Mouse (Mus musculus) limb, embryonic 12.5 days (tissue): ENCODE results near the gene Inafm2. TPM values are rescaled to one million over a fixed set of nuclear protein-coding genes. Genes with fewer than 3 reads are reported as not detected.
A peak's percentile ranks its signal among the peaks of the same experiment; 100 is the strongest.

Source experiments
- ATAC-seq: fragments of 200-750 bp; cut with Nextera tagmentation; 2 replicates; pipeline ENCODE4 v1.8.0; 2017; ENCODE audit warnings: low read depth, moderate TSS enrichment; ENCODE audit not compliant: insufficient number of reproducible peaks, insufficient read depth, low FRiP score, low TSS enrichment
- H3K27ac ChIP-seq: fragments of 300-500 bp; sonication (generic); 2 replicates; pipeline ENCODE4 v1.5.1; 2016; ENCODE audit warnings: mild to moderate bottlenecking, moderate library complexity
- H3K27me3 ChIP-seq: fragments of 300-500 bp; sonication (generic); 2 replicates; pipeline ENCODE4 v1.6.1; 2016; ENCODE audit warnings: mild to moderate bottlenecking, moderate library complexity
- H3K36me3 ChIP-seq: fragments of 300-500 bp; sonication (generic); 2 replicates; pipeline ENCODE4 v1.6.1; 2016; ENCODE audit warnings: mild to moderate bottlenecking, moderate library complexity
- H3K4me1 ChIP-seq: fragments of 300-500 bp; sonication (generic); replicated peaks from 2 replicates; pipeline ENCODE4 v1.6.1; 2016
- H3K4me2 ChIP-seq: fragments of 300-500 bp; sonication (generic); 2 replicates; pipeline ENCODE4 v1.6.1; 2016; ENCODE audit warnings: mild to moderate bottlenecking, moderate library complexity
- H3K4me3 ChIP-seq: fragments of 300-500 bp; sonication (generic); replicated peaks from 2 replicates; pipeline ENCODE4 v1.5.1; 2016; ENCODE audit warnings: mild to moderate bottlenecking
- H3K9ac ChIP-seq: fragments of 300-500 bp; sonication (generic); replicated peaks from 2 replicates; pipeline ENCODE4 v1.6.1; 2016; ENCODE audit warnings: mild to moderate bottlenecking, moderate library complexity
- H3K9me3 ChIP-seq: fragments of 300-500 bp; sonication (generic); 2 replicates; pipeline ENCODE4 v1.6.1; 2016; ENCODE audit warnings: mild to moderate bottlenecking, moderate library complexity
- WGBS: fragments of 180-500 bp; shearing (Covaris S2); methylation state at CpG from one replicate; pipeline ENCODE4 v1.1.7; 2016; 5-methylcytosine and 5-hydroxymethylcytosine counted together
- polyA plus RNA-seq: library from polyadenylated mRNA; unstranded; fragments of >200 nt; fragmentation: Nextera tagmentation; extraction: Ambion mirVana; gene quantifications from 2 replicates; pipeline ENCODE4 v1.2.1, GENCODE M21; 2016

Inafm2 gene
- polyA plus RNA-seq, 1 experiment from 2014 or later, result 21.3 TPM

DNA sequence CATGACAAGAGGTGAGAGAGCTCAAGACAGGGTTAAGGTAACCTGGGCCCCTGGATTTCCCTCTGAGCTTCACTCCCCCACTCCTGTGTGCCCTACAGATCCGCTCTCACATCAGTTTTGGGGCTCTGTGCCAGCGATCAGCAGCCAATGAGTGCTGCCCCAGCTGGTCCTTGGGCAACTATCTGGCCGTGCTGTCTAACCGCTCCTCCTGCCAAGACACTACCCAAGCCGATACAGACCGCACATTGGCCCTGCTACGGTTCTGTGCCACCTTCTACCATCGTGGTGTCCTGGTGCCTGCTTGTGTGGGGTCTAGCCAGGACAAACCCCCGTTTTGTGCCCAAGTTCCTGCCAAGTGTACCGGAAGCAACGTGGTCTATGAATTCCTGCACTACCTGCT, 43.9 kb downstream of the Inafm2 start:
- 89% methylated on average over 11 of the region's 11 CpGs for WGBS
- no peaks in the 10 kb centered on the region for H3K36me3 ChIP-seq
- H3K9ac ChIP-seq, result no peak overlapping the region
- ATAC-seq, result no peak
- no peak overlapping the region for H3K4me2 ChIP-seq
- H3K4me3 ChIP-seq, result no peak overlapping the region
- H3K27me3 ChIP-seq, result peaks cover 43% of the 10 kb centered on the region
- H3K27ac ChIP-seq, result no peak overlapping the region
- peaks cover 6% of the 10 kb centered on the region; the same call in 1 of the 2 replicates for H3K4me1 ChIP-seq
- H3K9me3 ChIP-seq, result no peaks in the 10 kb centered on the region

DNA sequence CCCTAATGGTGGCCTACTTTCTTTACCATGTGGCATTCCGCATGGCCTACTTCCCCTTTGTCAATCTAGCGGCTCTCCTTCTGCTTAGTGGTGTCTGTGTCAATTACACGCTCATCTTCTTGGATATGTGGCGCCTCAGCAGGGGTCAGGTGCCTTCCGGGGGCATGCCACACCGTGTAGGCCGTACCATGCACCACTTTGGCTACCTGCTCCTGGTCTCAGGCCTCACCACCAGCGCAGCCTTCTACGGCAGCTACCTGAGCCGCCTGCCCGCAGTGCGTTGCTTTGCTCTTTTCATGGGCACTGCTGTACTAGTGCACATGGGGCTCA, 44.6 kb downstream of the Inafm2 start:
- Histone ChIP-seq H3K4me2 (peak overlapping the region; percentile 39), H3K4me3 (0 out of 2 replicates have a peak overlapping the region, but pooled peaks have one; percentile 5), H3K27me3 (peaks cover 43% of the 10 kb centered on the region), H3K27ac (no peak overlapping the region), H3K9me3 (no peaks in the 10 kb centered on the region), H3K36me3 (no peaks in the 10 kb centered on the region), H3K4me1 (peaks cover 6% of the 10 kb centered on the region; the same call in 1 of the 2 replicates), H3K9ac (no peak overlapping the region)
- ATAC-seq, result peak; percentile 27; the same call in 1 of the 2 replicates
- WGBS, result 59% methylated on average over 12 of the region's 12 CpGs

DNA sequence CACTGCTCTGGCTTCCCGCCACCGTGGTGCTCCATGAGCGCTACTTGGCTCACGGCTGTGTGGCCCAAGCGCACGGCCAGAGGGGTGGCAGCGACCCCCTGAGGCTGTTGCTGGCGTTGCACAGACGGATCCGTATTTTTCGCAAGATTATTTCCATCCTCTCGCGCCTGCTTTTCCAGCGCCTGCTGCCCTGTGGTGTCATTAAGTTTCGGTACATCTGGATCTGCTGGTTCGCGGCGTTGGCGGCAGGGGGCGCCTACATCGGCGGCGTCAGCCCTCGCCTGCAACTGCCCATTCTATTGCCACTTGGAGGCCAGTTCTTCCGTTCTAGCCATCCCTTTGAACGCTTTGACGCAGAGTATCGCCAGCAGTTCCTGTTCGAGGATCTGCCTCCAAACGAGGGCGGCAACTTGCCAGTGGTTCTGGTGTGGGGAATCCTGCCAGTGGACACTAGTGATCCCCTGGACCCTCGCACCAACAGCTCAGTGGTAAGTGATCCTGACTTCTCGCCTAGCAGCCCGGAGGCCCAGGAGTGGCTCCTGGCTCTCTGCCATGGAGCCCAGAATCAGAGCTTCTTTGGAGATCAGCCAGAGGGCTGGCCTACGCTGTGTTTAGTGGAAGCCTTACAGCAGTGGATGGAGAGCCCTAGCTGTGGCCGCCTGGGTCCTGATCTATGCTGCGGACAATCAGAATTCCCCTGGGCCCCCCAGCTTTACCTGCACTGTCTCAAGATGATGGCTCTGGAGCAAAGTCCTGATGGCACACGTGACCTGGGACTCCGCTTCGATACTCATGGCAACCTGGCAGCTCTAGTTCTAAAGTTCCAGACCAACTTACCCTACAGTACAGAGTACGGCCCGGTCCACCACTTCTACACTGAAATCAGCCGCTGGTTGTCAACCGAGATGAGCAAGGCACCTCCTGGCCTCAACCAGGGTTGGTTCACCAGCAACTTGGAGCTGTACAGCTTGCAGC, 45.3 kb downstream of the Inafm2 start:
- no peaks in the 10 kb centered on the region for H3K9me3 ChIP-seq
- peak; percentile 43 for ATAC-seq
- H3K9ac ChIP-seq, result peak overlapping the region; percentile 27
- H3K27ac ChIP-seq, result no peak overlapping the region
- H3K4me2 ChIP-seq, result peak overlapping the region; percentile 39
- H3K4me1 ChIP-seq, result peaks cover 6% of the 10 kb centered on the region; the same call in 1 of the 2 replicates
- peaks cover 42% of the 10 kb centered on the region for H3K27me3 ChIP-seq
- H3K36me3 ChIP-seq, result no peaks in the 10 kb centered on the region
- WGBS, result 24% methylated on average over 44 of the region's 44 CpGs
- H3K4me3 ChIP-seq, result peak overlapping the region; percentile 5; the same call in 1 of the 2 replicates

DNA sequence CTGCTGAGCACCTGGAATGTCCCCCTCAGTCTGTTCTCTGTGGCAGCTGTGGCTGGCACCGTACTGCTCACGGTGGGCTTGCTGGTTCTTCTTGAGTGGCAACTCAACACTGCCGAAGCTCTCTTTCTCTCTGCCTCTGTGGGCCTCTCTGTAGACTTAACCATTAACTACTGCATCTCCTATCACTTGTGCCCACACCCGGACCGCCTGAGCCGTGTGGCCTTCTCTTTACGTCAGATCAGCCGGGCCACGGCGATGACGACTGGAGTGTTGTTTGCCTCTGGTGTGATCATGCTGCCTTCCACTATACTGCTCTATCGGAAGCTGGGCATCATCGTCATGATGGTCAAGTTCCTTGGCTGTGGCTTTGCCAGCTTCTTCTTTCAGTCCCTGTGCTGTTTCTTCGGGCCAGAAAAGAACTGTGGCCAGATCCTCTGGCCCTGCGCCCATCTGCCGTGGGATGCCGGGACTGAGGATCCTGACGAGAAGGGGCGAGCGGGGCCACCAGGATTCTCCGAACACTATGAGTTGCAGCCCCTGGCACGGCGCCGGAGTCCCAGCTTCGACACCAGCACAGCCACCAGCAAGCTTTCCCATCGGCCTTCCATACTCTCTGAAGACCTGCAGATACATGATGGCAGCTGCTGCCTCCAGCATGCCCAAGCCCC, 46.2 kb downstream of the Inafm2 start:
- Histone ChIP-seq H3K4me1 (peaks cover 6% of the 10 kb centered on the region; the same call in 1 of the 2 replicates), H3K36me3 (no peaks in the 10 kb centered on the region), H3K27ac (no peak overlapping the region), H3K4me2 (no peak overlapping the region), H3K9me3 (no peaks in the 10 kb centered on the region), H3K9ac (no peak overlapping the region), H3K4me3 (no peak overlapping the region), H3K27me3 (peaks cover 44% of the 10 kb centered on the region)
- WGBS, result 95% methylated on average over 26 of the region's 26 CpGs
- no peak for ATAC-seq

DNA sequence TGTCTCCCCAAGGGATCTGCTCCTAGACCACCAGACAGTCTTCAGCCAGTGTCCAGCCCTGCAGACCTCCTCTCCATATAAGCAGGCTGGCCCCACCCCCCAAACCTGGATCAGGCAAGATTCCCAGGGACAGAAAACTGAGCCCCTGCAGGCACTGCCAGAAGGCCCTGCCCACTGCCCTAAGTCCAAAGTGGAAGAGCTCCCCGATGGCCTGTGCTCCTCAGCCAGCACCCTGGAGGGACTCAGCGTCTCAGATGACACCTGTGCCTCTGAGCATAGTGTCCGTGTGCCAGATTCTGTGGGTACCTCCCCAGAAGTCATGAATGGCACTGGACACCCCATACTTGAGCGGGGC, 46.7 kb downstream of the Inafm2 start:
- peaks cover 44% of the 10 kb centered on the region for H3K27me3 ChIP-seq
- no peak for ATAC-seq
- no peak overlapping the region for H3K4me3 ChIP-seq
- no peak overlapping the region for H3K27ac ChIP-seq
- H3K9me3 ChIP-seq, result no peaks in the 10 kb centered on the region
- 84% methylated on average over 4 of the region's 4 CpGs for WGBS
- H3K4me1 ChIP-seq, result peaks cover 6% of the 10 kb centered on the region; the same call in 1 of the 2 replicates
- no peak overlapping the region for H3K4me2 ChIP-seq
- H3K9ac ChIP-seq, result no peak overlapping the region
- H3K36me3 ChIP-seq, result no peaks in the 10 kb centered on the region

DNA sequence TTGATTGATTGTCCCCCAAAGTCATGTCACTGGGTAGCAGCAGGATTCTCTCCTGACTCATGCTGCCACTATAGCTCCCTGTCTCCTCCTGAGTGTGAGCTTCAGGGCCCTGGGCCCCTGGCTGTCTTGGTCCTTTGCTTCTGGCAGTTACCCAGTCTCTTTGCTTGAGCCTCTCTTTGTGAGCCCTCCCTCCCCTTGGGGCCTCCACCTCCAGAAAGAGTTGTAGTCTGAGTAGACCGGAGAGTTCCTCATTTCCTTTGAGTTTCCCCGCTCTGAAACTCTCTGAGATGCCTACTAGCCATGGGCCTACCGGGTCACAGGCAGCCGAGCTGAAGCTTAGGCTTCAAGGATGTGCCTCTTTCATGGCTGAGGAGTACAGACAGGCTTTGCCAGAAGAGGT, 48.1 kb downstream of the Inafm2 start:
- no peaks in the 10 kb centered on the region for H3K36me3 ChIP-seq
- H3K9ac ChIP-seq, result no peak overlapping the region
- H3K27me3 ChIP-seq, result peaks cover 44% of the 10 kb centered on the region
- H3K4me2 ChIP-seq, result no peak overlapping the region
- H3K4me3 ChIP-seq, result no peak overlapping the region
- peaks cover 6% of the 10 kb centered on the region; the same call in 1 of the 2 replicates for H3K4me1 ChIP-seq
- H3K9me3 ChIP-seq, result 0 out of 2 replicates have a peak, but pooled peaks cover 3% of the 10 kb centered on the region
- 82% methylated on average over 4 of the region's 4 CpGs for WGBS
- no peak overlapping the region for H3K27ac ChIP-seq
- no peak for ATAC-seq

Other genes starting within 250 kb of the Inafm2 start
- 4.8 and 7.1 TPM in 2 replicates for gene Bmf, start 196.1 kb upstream of the Inafm2 start, polyA plus RNA-seq
- 119 and 127 TPM in 2 replicates for gene Bub1b, start 147.5 kb upstream of the Inafm2 start, polyA plus RNA-seq
- 0.71 and 1.0 TPM in 2 replicates for gene Pak6, start 82.5 kb upstream of the Inafm2 start, polyA plus RNA-seq
- not detected in 2 replicates for gene Ankrd63, start 41.8 kb upstream of the Inafm2 start, polyA plus RNA-seq
- 0.26 and 0.44 TPM in 2 replicates for gene Plcb2, start 17.3 kb upstream of the Inafm2 start, polyA plus RNA-seq
- 0.51 and 0.74 TPM in 2 replicates for gene Ccdc9b, start 16.9 kb downstream of the Inafm2 start, polyA plus RNA-seq
- not detected in 2 replicates for gene Phgr1, start 27.0 kb downstream of the Inafm2 start, polyA plus RNA-seq
- gene Disp2, start 34.0 kb downstream of the Inafm2 start, polyA plus RNA-seq, result 0.05 and 0.14 TPM in 2 replicates
- gene Knstrn, start 68.2 kb downstream of the Inafm2 start, polyA plus RNA-seq, result 141 and 150 TPM in 2 replicates
- 90.9 and 97.7 TPM in 2 replicates for gene Ivd, start 116.2 kb downstream of the Inafm2 start, polyA plus RNA-seq
- gene Bahd1, start 154.6 kb downstream of the Inafm2 start, polyA plus RNA-seq, result 3.5 and 4.4 TPM in 2 replicates
- gene Chst14, start 180.7 kb downstream of the Inafm2 start, polyA plus RNA-seq, result 42.9 and 45.6 TPM in 2 replicates